Mouse (Mus musculus): ENCODE results near the gene Tcf7l2.

DNA sequence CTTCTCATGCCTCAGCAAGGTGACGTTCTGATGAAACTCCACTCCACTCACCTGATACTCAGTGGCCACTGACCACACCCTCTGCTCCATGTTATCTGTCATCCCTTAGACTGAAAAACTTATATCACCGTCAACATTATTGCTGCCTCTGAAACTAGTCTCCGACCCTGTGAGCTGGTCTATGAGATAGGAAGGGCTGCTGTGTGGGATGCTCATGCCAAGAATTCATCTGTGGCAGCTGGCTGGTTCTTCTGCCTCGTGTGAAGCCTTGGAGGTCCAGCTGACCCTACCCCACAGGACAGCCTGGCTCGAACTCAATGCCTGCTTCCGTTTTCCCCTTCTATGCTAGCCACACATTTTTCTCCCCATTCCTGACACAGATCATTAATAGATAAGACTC is 125.6 kb downstream of the Tcf7l2 start:
- TF ChIP-seq MYOG (IDR thresholded peaks at IDR 0.05; ENCODE audit: control insufficient read depth, extremely low read depth, insufficient read length) (no peak), CTCF (IDR thresholded peaks at IDR 0.05; ENCODE audit: control insufficient read depth, insufficient read depth, insufficient read length) (no peak), CEBPB (IDR thresholded peaks at IDR 0.05; ENCODE audit: low read depth) (no peak), MAX (IDR thresholded peaks at IDR 0.05) (no peak), MYOD1 (IDR thresholded peaks at IDR 0.05; ENCODE audit: control insufficient read depth, insufficient read length, low read depth) (no peak)
